Mouse (Mus musculus) urinary bladder, adult 18-20 months (tissue): ENCODE measurements around the gene Ipo8.
A peak's percentile ranks its signal among the peaks of the same experiment; 100 is the strongest.

Experiments used
- DNase-seq, 2 experiments: peaks; one replicate each; pipeline ENCODE4 v3.0.0; 2022; ENCODE audit warnings: low spot score in 2 of 2, mixed read lengths in 2 of 2

The Ipo8 gene

GRCm38 (mm10) chr6:148830748-148831727 is at the start of gene Ipo8:
Gene Ipo8, minus strand, starts transcription at chr6:148831467.
- peak; percentile 70 to 88 for DNase-seq

DNA sequence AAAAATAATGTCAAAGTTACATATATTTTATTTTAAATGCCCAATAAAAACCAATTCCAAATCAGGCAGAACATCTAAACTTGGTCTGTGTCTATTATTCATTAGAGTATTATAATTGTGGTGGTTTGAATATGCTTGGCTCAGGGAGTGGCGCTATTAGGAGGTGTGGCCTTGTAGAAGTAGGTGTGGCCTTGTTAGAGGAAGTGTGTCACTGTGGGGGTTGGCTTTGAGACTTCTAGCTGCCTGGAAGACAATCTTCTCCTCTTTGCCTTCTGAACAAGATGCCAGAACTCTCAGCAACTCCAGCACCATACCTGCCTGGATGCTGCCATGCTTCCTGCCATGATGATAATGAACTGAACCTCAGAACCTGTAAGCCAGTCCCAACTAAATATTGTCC is 42.6 kb upstream of the Ipo8 start:
- DNase-seq = no peak

DNA sequence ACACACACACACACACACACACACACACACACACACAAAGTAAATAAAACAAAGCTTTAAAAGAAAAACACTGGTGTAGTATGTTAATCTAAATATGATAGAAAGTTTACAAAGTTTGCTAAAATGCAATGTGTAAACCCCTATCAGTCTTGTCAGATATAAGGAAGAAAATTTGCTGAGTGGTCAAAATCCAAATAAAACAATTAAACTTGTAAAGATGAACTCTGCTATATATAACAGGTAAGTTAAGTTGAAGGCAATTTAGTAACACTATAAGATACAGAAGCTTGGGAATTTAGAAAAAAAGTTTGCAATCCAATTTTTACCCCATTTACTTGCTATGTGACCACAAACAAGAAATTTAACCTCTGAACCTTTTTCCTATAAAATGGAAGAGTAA is 14.4 kb upstream of the Ipo8 start:
- no peak for DNase-seq

GRCm38 (mm10) chr6:148841760-148842159 is 10.5 kb upstream of the Ipo8 start:
- no peak for DNase-seq

DNA sequence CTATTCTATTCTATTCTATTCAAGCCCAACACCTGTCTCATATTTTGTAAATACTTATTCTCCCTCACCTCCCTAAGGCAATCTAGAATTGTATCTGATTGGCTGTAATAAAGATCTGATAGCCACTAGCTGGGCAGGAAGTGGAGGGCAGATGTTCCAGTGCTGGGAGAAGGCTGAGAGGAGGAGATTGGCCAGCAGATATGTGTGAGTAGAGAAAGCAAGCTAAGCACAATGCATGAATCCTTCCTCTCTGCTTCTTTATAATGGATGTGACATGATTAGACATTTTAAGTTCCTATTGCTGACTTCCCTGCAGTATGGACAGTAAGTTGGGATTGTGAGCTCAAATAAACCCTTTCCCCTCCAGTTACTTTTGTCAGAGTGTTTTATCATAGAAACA is 7.2 kb upstream of the Ipo8 start:
- no peak for DNase-seq

- DNase-seq = no peak
These were observed 458 bp upstream of the Ipo8 start for GRCm38 (mm10) chr6:148831728-148832121.

- DNase-seq = no peak
These were observed 916 bp downstream of the Ipo8 start for GRCm38 (mm10) chr6:148830355-148830747.

GRCm38 (mm10) chr6:148826119-148826518 is 5.1 kb downstream of the Ipo8 start:
- DNase-seq = no peak

- DNase-seq = no peak
These were observed 12.5 kb downstream of the Ipo8 start for GRCm38 (mm10) chr6:148818624-148819343.

DNA sequence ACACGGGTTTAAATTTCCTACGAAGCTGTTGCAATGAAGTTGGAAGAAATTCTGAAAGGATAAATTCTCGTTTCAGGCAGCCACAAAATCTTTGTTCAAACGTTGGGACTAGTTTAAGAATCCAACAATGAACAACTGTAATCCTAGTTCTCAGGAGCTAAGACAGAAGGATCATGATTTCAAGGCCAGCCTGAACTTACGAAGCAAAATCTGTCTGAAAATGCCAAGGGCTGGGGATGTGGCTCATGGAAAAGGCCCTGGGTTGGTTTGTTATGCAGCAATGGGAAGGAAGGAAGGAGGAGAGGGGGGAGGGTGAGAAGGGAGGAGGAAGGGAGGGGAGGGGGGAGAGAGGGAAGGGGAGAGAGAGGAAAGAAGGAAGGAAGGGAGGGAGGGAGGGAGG is 14.5 kb downstream of the Ipo8 start:
- no peak for DNase-seq

DNA sequence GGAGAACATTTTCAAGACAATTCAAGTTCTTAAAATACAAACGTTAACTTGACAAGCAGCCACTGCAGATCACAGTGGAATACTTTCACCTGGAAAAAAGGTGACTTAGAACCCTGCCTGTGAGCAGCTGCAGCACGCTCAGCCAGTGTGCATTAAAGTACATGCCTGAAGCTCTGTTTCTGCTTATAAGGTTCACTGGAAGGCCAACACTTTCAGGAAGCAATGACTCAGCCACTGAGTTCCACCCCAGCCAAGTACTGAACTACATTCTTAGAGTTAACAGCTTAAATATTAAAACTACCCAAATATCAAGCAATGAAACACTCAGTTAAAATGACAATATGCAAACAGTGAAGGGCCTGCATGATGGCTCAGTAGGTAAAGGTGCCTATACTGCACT is 20.1 kb downstream of the Ipo8 start:
- DNase-seq = no peak

DNA sequence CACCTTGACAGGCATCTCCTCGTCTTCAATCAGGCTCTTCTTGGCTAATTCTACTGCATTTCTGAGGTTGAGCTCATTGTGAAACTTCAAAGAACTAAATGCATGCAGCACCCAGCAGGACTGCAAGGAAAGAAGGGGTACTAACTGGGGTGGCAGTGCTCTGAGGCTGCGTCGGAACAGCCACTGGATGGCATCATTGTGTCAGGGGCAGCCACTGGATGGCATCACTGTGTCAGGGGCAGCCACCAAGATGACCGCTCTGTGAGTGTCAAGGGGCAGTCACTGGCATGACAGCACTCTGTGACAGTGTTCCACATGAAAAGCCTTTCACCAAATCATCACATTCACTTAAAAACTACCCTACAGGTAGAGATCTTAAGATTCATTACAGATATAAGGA is 31.5 kb downstream of the Ipo8 start:
- DNase-seq = no peak

- DNase-seq = no peak
These were observed 36.1 kb downstream of the Ipo8 start for GRCm38 (mm10) chr6:148795145-148795544.

- DNase-seq = no peak
These were observed 42.1 kb downstream of the Ipo8 start for GRCm38 (mm10) chr6:148789010-148789673.

- DNase-seq = no peak
These were observed 45.1 kb downstream of the Ipo8 start for GRCm38 (mm10) chr6:148786186-148786585.

GRCm38 (mm10) chr6:148784418-148784817 is 46.8 kb downstream of the Ipo8 start:
- no peak for DNase-seq

- DNase-seq = no peak
These were observed 55.0 kb downstream of the Ipo8 start for GRCm38 (mm10) chr6:148776236-148776635.

GRCm38 (mm10) chr6:148771423-148771822 is 59.8 kb downstream of the Ipo8 start:
- no peak for DNase-seq

- DNase-seq = no peak
These were observed 62.8 kb downstream of the Ipo8 start for GRCm38 (mm10) chr6:148768419-148768818.

GRCm38 (mm10) chr6:148767228-148767627 is 64.0 kb downstream of the Ipo8 start:
- DNase-seq = no peak

- DNase-seq = no peak
These were observed 69.1 kb downstream of the Ipo8 start for GRCm38 (mm10) chr6:148761967-148762712.

- DNase-seq = no peak
These were observed 69.8 kb downstream of the Ipo8 start for GRCm38 (mm10) chr6:148761475-148761874.
